Mouse (Mus musculus): Measurements from ENCODE around the gene Gm10670.
"Not testable (repeated sequence)": the region's sequence is repeated elsewhere in the genome, so short reads cannot be mapped to it uniquely, and the experiment has no call there.

Gene Gm10670

GRCm38 (mm10) chr7:20474825-20475224 is at the start of gene Gm10670:
Gm10670 (minus strand) TSS chr7:20474925.
- DNase-seq: not testable (repeated sequence)

- DNase-seq: not testable (repeated sequence)
Measured at GRCm38 (mm10) chr7:20510434-20510833, 35.7 kb upstream of the Gm10670 start, which contains the start of gene Vmn1r103. Vmn1r103 (minus strand) TSS chr7:20510534.

- DNase-seq: not testable (repeated sequence)
Measured at GRCm38 (mm10) chr7:20442493-20442892, 32.2 kb downstream of the Gm10670 start, which contains the start of gene Vmn1r101. Vmn1r101 (minus strand) TSS chr7:20442593.

Data from kidney, adult 9 months (tissue).